Mouse (Mus musculus) forebrain, embryonic 14.5 days (tissue): ENCODE results near the gene Foxn2. TPM values are rescaled to one million over a fixed set of nuclear protein-coding genes. Genes with fewer than 3 reads are reported as not detected.

Experiments used
- ATAC-seq: fragments of 200-750 bp; cut with Nextera tagmentation; 2 replicates; pipeline ENCODE4 v1.8.0; 2017; ENCODE audit warnings: mild to moderate bottlenecking, moderate library complexity
- DNase-seq: peaks from one replicate; pipeline ENCODE4 v3.0.0-alpha.2; 2015; ENCODE audit warnings: low spot score
- H3K27ac ChIP-seq: fragments of 300-500 bp; sonication (generic); 2 replicates; pipeline ENCODE4 v1.5.1; 2014; ENCODE audit warnings: low read depth, mild to moderate bottlenecking, control low read depth, low read length, moderate library complexity
- H3K27me3 ChIP-seq: fragments of 300-500 bp; sonication (generic); replicated peaks from 2 replicates; pipeline ENCODE4 v1.6.1; 2014; ENCODE audit warnings: low read length, control low read depth, mixed read lengths; ENCODE audit not compliant: control insufficient read depth, insufficient read depth
- H3K36me3 ChIP-seq: fragments of 300-500 bp; sonication (generic); 2 replicates; pipeline ENCODE4 v1.6.1; 2014; ENCODE audit warnings: low read length, control low read depth; ENCODE audit not compliant: control insufficient read depth, insufficient read depth
- H3K4me1 ChIP-seq: fragments of 300-500 bp; sonication (generic); 2 replicates; pipeline ENCODE4 v1.6.1; 2014; ENCODE audit warnings: antibody characterized with exemption, low read length, control low read depth; ENCODE audit not compliant: control insufficient read depth, insufficient read depth
- H3K4me2 ChIP-seq: fragments of 300-500 bp; sonication (generic); 2 replicates; pipeline ENCODE4 v1.6.1; 2014; ENCODE audit warnings: mild to moderate bottlenecking, control low read depth, low read length
- H3K4me3 ChIP-seq: fragments of 300-500 bp; sonication (generic); 2 replicates; pipeline ENCODE4 v1.5.1; 2014; ENCODE audit warnings: low read depth, low read length, control low read depth
- H3K9ac ChIP-seq: fragments of 300-500 bp; sonication (generic); 2 replicates; pipeline ENCODE4 v1.6.1; 2014; ENCODE audit warnings: mild to moderate bottlenecking, low read length, control low read depth, moderate library complexity
- H3K9me3 ChIP-seq: fragments of 300-500 bp; sonication (generic); replicated peaks from 2 replicates; pipeline ENCODE4 v1.6.1; 2016; ENCODE audit warnings: low read length, control low read depth, mixed read lengths; ENCODE audit not compliant: control insufficient read depth
- WGBS: fragments of 180-500 bp; shearing (Covaris S2); extraction: QIAGEN DNeasy Blood & Tissue Kit; methylation state at CpG from one replicate; pipeline ENCODE4 v1.1.7; 2014; 5-methylcytosine and 5-hydroxymethylcytosine counted together
- polyA plus RNA-seq: library from polyadenylated mRNA; unstranded; fragments of >200 nt; fragmentation: Nextera tagmentation; extraction: Ambion mirVana; gene quantifications from 2 replicates; pipeline ENCODE4 v1.2.1, GENCODE M21; 2014

The Foxn2 gene
- polyA plus RNA-seq, 1 experiment from 2014 or later = 7.4 TPM

- WGBS = 88% methylated on average over 13 of the region's 13 CpGs
- no peak overlapping the region for H3K27ac ChIP-seq
- H3K36me3 ChIP-seq = no peaks in the 10 kb centered on the region
- no peaks in the 10 kb centered on the region for H3K4me1 ChIP-seq
- DNase-seq (no peak), ATAC-seq (no peak)
- H3K4me2 ChIP-seq = no peak overlapping the region
- H3K9me3 ChIP-seq = no peaks in the 10 kb centered on the region
- H3K4me3 ChIP-seq = no peak overlapping the region
- no peak overlapping the region for H3K9ac ChIP-seq
- H3K27me3 ChIP-seq = no peaks in the 10 kb centered on the region
Observed at GRCm38 (mm10) chr17:88479040-88479439, 38.5 kb downstream of the Foxn2 start.

- Histone ChIP-seq H3K9me3 (no peaks in the 10 kb centered on the region), H3K27me3 (no peaks in the 10 kb centered on the region), H3K36me3 (no peaks in the 10 kb centered on the region), H3K4me2 (no peak overlapping the region), H3K4me3 (no peak overlapping the region), H3K27ac (no peak overlapping the region), H3K9ac (no peak overlapping the region), H3K4me1 (no peaks in the 10 kb centered on the region)
- ATAC-seq = no peak
- no peak for DNase-seq
- 92% methylated on average over 10 of the region's 10 CpGs for WGBS
Observed at GRCm38 (mm10) chr17:88480369-88480768, 39.9 kb downstream of the Foxn2 start.

GRCm38 (mm10) chr17:88481062-88481461, 40.6 kb downstream of the Foxn2 start:
- DNase-seq = no peak
- Histone ChIP-seq H3K9ac (no peak overlapping the region), H3K4me1 (no peaks in the 10 kb centered on the region), H3K27ac (no peak overlapping the region), H3K4me2 (no peak overlapping the region), H3K27me3 (no peaks in the 10 kb centered on the region), H3K36me3 (no peaks in the 10 kb centered on the region), H3K9me3 (no peaks in the 10 kb centered on the region), H3K4me3 (no peak overlapping the region)
- ATAC-seq = no peak
- WGBS = 97% methylated on average over 2 of the region's 2 CpGs

DNA sequence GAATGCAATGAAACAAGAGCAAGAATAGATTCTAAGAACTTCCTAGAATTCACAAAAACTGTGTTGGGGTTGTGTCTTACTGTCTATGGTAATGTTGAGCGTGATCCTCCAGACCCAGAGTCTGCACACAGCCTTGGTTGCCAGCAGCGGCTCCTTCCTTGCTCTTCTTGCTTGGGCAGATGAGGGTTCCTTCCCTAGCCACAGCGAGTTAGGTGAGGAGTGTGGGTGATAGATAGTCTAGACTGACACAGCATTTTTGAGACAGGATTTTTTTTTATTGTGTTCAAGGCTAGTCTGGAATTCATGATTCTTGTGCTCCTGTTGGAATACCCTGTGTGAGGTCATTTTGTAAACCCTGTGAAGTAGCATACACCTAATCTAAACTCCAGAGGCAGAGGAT, 41.1 kb downstream of the Foxn2 start:
- H3K4me1 ChIP-seq = no peaks in the 10 kb centered on the region
- DNase-seq (no peak), ATAC-seq (no peak)
- no peaks in the 10 kb centered on the region for H3K9me3 ChIP-seq
- 95% methylated on average over 3 of the region's 3 CpGs for WGBS
- no peak overlapping the region for H3K27ac ChIP-seq
- H3K27me3 ChIP-seq = no peaks in the 10 kb centered on the region
- peaks cover 3% of the 10 kb centered on the region for H3K36me3 ChIP-seq
- no peak overlapping the region for H3K4me3 ChIP-seq
- H3K9ac ChIP-seq = no peak overlapping the region
- no peak overlapping the region for H3K4me2 ChIP-seq

DNA sequence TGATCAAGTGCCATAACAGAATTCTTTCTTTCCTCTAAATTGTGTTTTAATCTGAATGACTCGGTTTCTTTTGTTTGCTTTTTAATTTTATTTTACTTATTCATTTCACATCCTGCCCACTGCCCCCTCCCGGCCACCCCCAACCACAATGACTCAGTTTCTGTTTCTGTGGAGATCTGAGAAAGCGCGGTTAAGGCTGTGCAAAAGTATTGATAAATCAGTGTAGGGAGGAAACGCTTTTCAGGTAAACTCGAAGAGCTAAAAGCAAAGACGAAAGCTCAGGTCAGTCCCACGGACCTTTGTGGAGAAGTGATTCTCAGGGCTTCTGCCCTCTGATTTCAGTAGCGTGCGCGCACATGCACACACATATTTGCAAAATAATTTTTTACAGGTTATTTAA, 44.0 kb downstream of the Foxn2 start:
- ATAC-seq (no peak), DNase-seq (no peak)
- WGBS = 93% methylated on average over 11 of the region's 11 CpGs
- H3K9ac ChIP-seq = no peak overlapping the region
- H3K9me3 ChIP-seq = no peaks in the 10 kb centered on the region
- H3K36me3 ChIP-seq = peaks cover 7% of the 10 kb centered on the region
- H3K4me2 ChIP-seq = no peak overlapping the region
- no peaks in the 10 kb centered on the region for H3K27me3 ChIP-seq
- no peak overlapping the region for H3K4me3 ChIP-seq
- H3K27ac ChIP-seq = no peak overlapping the region
- no peaks in the 10 kb centered on the region for H3K4me1 ChIP-seq

DNA sequence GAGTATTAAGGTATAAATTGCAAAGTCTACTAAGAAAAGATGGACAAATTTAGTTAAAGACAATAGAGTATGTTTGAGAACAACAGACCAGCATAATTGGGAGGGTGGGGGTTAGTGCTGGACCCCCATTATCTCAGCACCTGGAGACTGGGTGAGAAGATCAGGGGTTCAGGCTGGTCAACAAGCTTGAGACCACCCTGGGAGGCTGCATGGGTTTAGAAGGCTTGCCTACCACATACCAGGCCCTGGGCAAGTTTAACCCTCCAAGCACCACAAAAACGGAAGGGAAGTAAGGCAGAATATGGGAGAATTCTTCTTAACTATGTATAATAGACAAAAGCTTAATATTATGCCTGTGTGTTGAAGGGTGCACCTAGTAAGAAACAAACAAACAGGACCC, 44.4 kb downstream of the Foxn2 start:
- WGBS = 82% methylated on average over 1 of the region's 1 CpGs
- ATAC-seq (no peak), DNase-seq (no peak)
- Histone ChIP-seq H3K27ac (no peak overlapping the region), H3K4me3 (no peak overlapping the region), H3K9me3 (no peaks in the 10 kb centered on the region), H3K4me1 (no peaks in the 10 kb centered on the region), H3K9ac (no peak overlapping the region), H3K4me2 (no peak overlapping the region), H3K27me3 (no peaks in the 10 kb centered on the region), H3K36me3 (peaks cover 7% of the 10 kb centered on the region)

DNA sequence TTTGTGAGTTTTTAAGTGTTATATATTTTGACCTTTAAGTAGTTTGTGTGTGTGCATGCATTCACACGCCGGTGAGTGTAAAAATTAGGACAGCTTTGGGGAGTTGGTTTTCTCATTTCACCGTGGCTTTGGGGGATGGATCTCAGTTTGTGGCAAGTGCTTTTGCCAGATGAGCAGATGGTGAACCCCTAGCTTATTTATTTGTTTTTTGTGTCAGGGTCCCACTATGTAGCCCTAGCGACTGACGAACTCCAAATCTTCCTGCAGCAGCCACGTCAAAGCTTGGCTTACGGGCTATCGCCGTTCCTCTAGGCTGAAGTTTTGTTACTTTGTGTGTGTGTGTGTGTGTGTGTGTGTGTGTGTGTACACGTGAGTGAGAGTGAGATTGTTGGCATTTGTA, 50.0 kb downstream of the Foxn2 start:
- no peak for ATAC-seq

GRCm38 (mm10) chr17:88491366-88492106, 51.0 kb downstream of the Foxn2 start:
- no peak overlapping the region for H3K9ac ChIP-seq
- peaks cover 14% of the 10 kb centered on the region for H3K4me1 ChIP-seq
- H3K4me3 ChIP-seq = no peak overlapping the region
- no peaks in the 10 kb centered on the region for H3K27me3 ChIP-seq
- H3K4me2 ChIP-seq = no peak overlapping the region
- no peaks in the 10 kb centered on the region for H3K9me3 ChIP-seq
- no peak for DNase-seq
- 96% methylated on average over 13 of the region's 13 CpGs for WGBS
- ATAC-seq = no peak
- H3K36me3 ChIP-seq = peaks cover 8% of the 10 kb centered on the region
- H3K27ac ChIP-seq = no peak overlapping the region

More for the DNA sequence above, 50.0 kb downstream of the Foxn2 start:
- H3K9me3 ChIP-seq = no peaks in the 10 kb centered on the region
- H3K36me3 ChIP-seq = peaks cover 11% of the 10 kb centered on the region
- no peak overlapping the region for H3K27ac ChIP-seq
- DNase-seq = peak; percentile 21
- WGBS = 75% methylated on average over 10 of the region's 10 CpGs
- H3K27me3 ChIP-seq = no peaks in the 10 kb centered on the region
- H3K4me1 ChIP-seq = peaks cover 14% of the 10 kb centered on the region
- no peak overlapping the region for H3K9ac ChIP-seq
- no peak overlapping the region for H3K4me2 ChIP-seq
- no peak overlapping the region for H3K4me3 ChIP-seq

GRCm38 (mm10) chr17:88492107-88492460, 51.6 kb downstream of the Foxn2 start:
- ATAC-seq = no peak
- WGBS = 96% methylated on average over 5 of the region's 5 CpGs
- H3K27ac ChIP-seq = no peak overlapping the region
- H3K4me1 ChIP-seq = peaks cover 14% of the 10 kb centered on the region
- H3K27me3 ChIP-seq = no peaks in the 10 kb centered on the region
- no peak overlapping the region for H3K4me2 ChIP-seq
- no peaks in the 10 kb centered on the region for H3K9me3 ChIP-seq
- no peak overlapping the region for H3K9ac ChIP-seq
- H3K36me3 ChIP-seq = peaks cover 4% of the 10 kb centered on the region; the same call in 1 of the 2 replicates
- H3K4me3 ChIP-seq = no peak overlapping the region
- DNase-seq = no peak
